Mouse (Mus musculus) embryonic facial prominence, embryonic 13.5 days (tissue): ENCODE results near the gene Ggnbp2. TPM values are rescaled to one million over a fixed set of nuclear protein-coding genes. Genes with fewer than 3 reads are reported as not detected.

Experiments used
- ATAC-seq: fragments of 200-750 bp; cut with Nextera tagmentation; 2 replicates; pipeline ENCODE4 v1.8.0; 2017; ENCODE audit warnings: low read depth; ENCODE audit not compliant: insufficient number of reproducible peaks, insufficient read depth, low FRiP score, low TSS enrichment
- H3K27ac ChIP-seq: fragments of 300-500 bp; sonication (generic); 2 replicates; pipeline ENCODE4 v1.5.1; 2015; ENCODE audit warnings: moderate library complexity, mild to moderate bottlenecking, inconsistent platforms
- H3K27me3 ChIP-seq: fragments of 300-500 bp; sonication (generic); 2 replicates; pipeline ENCODE4 v1.6.1; 2015; ENCODE audit warnings: mild to moderate bottlenecking, inconsistent platforms
- H3K36me3 ChIP-seq: fragments of 300-500 bp; sonication (generic); 2 replicates; pipeline ENCODE4 v1.6.1; 2015; ENCODE audit warnings: mild to moderate bottlenecking, inconsistent platforms
- H3K4me1 ChIP-seq: fragments of 300-500 bp; sonication (generic); 2 replicates; pipeline ENCODE4 v1.6.1; 2015; ENCODE audit warnings: inconsistent platforms
- H3K4me2 ChIP-seq: fragments of 300-500 bp; sonication (generic); 2 replicates; pipeline ENCODE4 v1.6.1; 2015; ENCODE audit warnings: moderate library complexity, mild to moderate bottlenecking, inconsistent platforms
- H3K4me3 ChIP-seq: fragments of 300-500 bp; sonication (generic); 2 replicates; pipeline ENCODE4 v1.5.1; 2015; ENCODE audit warnings: mild to moderate bottlenecking, inconsistent platforms
- H3K9ac ChIP-seq: fragments of 300-500 bp; sonication (generic); 2 replicates; pipeline ENCODE4 v1.6.1; 2015; ENCODE audit warnings: mild to moderate bottlenecking, inconsistent platforms
- H3K9me3 ChIP-seq: fragments of 300-500 bp; sonication (generic); 2 replicates; pipeline ENCODE4 v1.6.1; 2016; ENCODE audit warnings: inconsistent platforms
- WGBS: fragments of 180-500 bp; shearing (Covaris S2); methylation state at CpG from one replicate; pipeline ENCODE4 v1.1.7; 2015; ENCODE audit warnings: mixed read lengths; 5-methylcytosine and 5-hydroxymethylcytosine counted together
- polyA plus RNA-seq: library from polyadenylated mRNA; unstranded; fragments of >200 nt; fragmentation: Nextera tagmentation; extraction: Ambion mirVana; gene quantifications from 2 replicates; pipeline ENCODE4 v1.2.1, GENCODE M21; 2015

Gene Ggnbp2
- polyA plus RNA-seq, 1 experiment from 2014 or later, result 71.8 TPM

- Histone ChIP-seq H3K9ac (no peak overlapping the region), H3K4me2 (no peak overlapping the region), H3K4me3 (no peak overlapping the region), H3K9me3 (no peaks in the 10 kb centered on the region), H3K27ac (no peak overlapping the region), H3K4me1 (peaks cover 13% of the 10 kb centered on the region; the same call in 1 of the 2 replicates), H3K27me3 (no peaks in the 10 kb centered on the region), H3K36me3 (peaks cover 7% of the 10 kb centered on the region)
- ATAC-seq, result no peak
- 88% methylated on average over 9 of the region's 9 CpGs for WGBS
These were observed 49.4 kb downstream of the Ggnbp2 start for GRCm38 (mm10) chr11:84821131-84821770.

- Histone ChIP-seq H3K4me1 (peaks cover 9% of the 10 kb centered on the region; the same call in 1 of the 2 replicates), H3K4me3 (peak within 1 kb of the TSS; percentile 75), H3K9ac (peak within 1 kb of the TSS; percentile 83), H3K27me3 (no peaks in the 10 kb centered on the region), H3K36me3 (peaks cover 7% of the 10 kb centered on the region), H3K27ac (peak within 1 kb of the TSS; percentile 80), H3K9me3 (no peaks in the 10 kb centered on the region), H3K4me2 (peak within 1 kb of the TSS; percentile 100)
- ATAC-seq, result peak; percentile 74; the same call in 1 of the 2 replicates
- under 1% methylated on average over 55 of the region's 55 CpGs for WGBS
These were observed 51.5 kb downstream of the Ggnbp2 start, which contains the start of gene Mrm1 for GRCm38 (mm10) chr11:84818961-84819692. TSS of gene Mrm1 (minus strand) at chr11:84819515.

GRCm38 (mm10) chr11:84818085-84818960 lies 52.3 kb downstream of the Ggnbp2 start:
- Histone ChIP-seq H3K9ac (peak overlapping the region; percentile 83), H3K4me3 (peak overlapping the region; percentile 75), H3K36me3 (peaks cover 7% of the 10 kb centered on the region), H3K27ac (peak overlapping the region; percentile 80), H3K4me1 (peaks cover 9% of the 10 kb centered on the region; the same call in 1 of the 2 replicates), H3K4me2 (peak overlapping the region; percentile 100), H3K27me3 (no peaks in the 10 kb centered on the region), H3K9me3 (no peaks in the 10 kb centered on the region)
- under 1% methylated on average over 39 of the region's 39 CpGs for WGBS
- ATAC-seq, result 0 out of 2 replicates have a peak, but pooled peaks have one; percentile 34

DNA sequence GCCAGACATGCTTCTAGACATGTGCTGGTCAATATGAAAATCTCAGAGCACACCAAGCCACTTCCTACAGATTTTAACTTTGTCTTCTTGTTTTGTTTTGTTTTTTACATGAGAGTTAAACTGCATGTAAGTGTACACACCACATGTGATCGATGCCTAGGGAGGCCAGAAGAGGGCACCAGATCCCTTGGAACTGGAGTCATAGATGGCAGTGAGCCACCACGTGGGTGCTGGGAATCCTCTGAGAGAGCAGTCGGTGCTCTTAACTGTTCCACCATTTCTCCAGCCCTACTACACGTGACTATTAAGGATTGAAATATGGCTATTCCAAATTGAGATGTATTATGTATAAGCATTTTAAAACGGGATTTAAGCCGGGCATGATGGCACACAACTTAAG lies 53.3 kb downstream of the Ggnbp2 start:
- Histone ChIP-seq H3K36me3 (peaks cover 11% of the 10 kb centered on the region), H3K4me1 (peaks cover 9% of the 10 kb centered on the region; the same call in 1 of the 2 replicates), H3K4me2 (no peak overlapping the region), H3K9ac (no peak overlapping the region), H3K9me3 (no peaks in the 10 kb centered on the region), H3K4me3 (no peak overlapping the region), H3K27me3 (no peaks in the 10 kb centered on the region), H3K27ac (no peak overlapping the region)
- ATAC-seq, result no peak
- WGBS, result 80% methylated on average over 6 of the region's 6 CpGs

DNA sequence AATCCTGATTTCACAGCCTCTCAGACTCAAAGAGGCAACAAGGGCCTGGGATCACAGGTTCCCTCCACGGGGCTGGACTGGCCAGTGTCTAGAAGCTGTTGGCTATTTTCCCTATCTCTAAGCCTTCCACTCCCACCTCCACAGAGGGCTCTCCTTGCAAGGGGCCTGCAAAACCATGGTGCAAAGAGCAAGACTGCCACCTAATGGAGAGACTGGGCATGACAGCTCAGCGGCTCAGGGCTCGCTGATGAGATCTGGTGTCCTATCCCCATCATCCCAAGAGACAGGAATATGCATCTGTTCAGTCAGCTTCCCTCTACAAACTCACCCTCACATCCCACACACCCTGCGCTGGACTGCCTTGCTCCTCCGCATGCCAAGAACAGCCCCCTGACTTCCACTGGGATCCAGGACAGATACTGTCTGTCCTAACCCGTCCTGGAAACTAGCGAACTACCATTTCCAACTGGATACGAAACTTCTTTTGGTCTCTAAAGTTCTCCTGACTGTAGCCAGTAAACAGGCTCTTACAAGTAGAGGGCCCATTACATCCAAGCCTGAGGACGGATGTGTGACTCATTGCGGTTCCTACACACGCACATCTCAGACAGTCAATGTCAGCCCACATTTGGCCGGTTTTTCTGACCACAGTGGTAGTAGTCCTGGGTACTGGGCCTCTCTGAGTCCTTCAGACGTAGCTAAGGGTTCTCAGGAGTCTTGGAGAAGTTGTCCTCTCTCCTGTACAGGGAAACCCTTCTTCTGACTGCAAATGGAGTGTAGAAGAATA lies 56.7 kb downstream of the Ggnbp2 start:
- no peak overlapping the region for H3K4me3 ChIP-seq
- ATAC-seq, result no peak
- 50% methylated on average over 13 of the region's 13 CpGs for WGBS

DNA sequence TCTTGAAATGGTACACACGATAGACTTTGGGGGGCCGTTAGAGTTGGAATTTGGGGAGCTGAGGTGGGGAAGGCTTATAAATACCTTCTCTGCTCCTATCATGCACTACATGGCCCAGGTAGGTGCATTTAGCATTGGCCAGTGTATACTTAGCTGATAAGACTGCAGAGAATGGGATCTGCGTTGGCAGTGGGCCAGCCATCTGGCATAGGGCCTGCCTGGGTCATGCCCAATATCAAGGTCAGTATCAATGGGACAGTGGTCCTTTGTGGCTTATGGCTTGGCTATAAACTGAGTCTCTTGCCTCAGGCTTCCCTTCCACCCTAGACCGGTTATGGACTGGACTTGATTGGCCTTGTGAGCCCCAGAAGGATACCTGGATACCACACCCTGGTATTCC lies 66.2 kb downstream of the Ggnbp2 start:
- Histone ChIP-seq H3K4me1 (no peaks in the 10 kb centered on the region), H3K4me3 (no peak overlapping the region), H3K27ac (no peak overlapping the region), H3K27me3 (0 out of 2 replicates have a peak, but pooled peaks cover 4% of the 10 kb centered on the region), H3K4me2 (no peak overlapping the region), H3K9ac (no peak overlapping the region), H3K9me3 (no peaks in the 10 kb centered on the region), H3K36me3 (no peaks in the 10 kb centered on the region)
- no peak for ATAC-seq
- WGBS, result 93% methylated on average over 4 of the region's 4 CpGs

More for the DNA sequence above, 56.7 kb downstream of the Ggnbp2 start:
- Histone ChIP-seq H3K9me3 (no peaks in the 10 kb centered on the region), H3K36me3 (peaks cover 8% of the 10 kb centered on the region; the same call in 1 of the 2 replicates), H3K4me1 (peaks cover 9% of the 10 kb centered on the region; the same call in 1 of the 2 replicates), H3K4me2 (no peak overlapping the region), H3K9ac (peak overlapping the region; percentile 27; the same call in 1 of the 2 replicates), H3K27ac (no peak overlapping the region), H3K27me3 (no peaks in the 10 kb centered on the region)

DNA sequence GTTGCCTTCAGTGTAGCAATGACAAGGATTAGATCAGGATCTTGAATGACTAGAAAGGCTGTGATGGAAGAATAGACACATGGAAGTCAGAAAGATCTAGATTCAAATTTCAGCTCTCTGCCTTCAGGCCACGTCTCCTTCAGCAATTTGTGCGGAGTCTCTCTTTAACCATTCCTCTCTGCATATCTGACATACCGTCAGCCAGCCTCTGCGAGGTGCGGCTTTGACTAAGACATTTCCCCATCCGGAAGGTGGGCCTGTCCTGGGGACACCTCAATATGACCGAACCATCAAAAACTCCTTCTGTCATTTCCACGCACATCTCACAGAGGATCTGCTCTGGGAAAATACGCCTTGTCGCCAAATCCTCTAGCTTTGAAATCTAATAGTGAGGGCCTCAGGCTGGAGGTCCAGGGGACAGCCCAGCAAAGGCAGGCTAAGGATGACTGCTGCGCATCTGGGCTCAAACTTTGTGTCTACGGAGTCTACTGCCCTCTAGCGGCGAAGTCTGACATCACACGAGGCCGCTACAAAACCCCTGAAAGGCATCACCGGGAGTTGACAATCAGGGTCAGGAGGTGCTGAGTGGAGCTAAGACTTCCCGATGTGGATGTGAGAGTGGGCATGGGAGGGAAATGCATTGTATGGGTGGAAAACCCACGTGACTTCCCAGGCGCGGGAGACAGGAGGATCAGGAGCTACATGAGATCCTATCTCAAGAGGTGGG lies 72.8 kb downstream of the Ggnbp2 start:
- H3K4me2 ChIP-seq, result no peak overlapping the region
- WGBS, result 16% methylated on average over 21 of the region's 21 CpGs

DNA sequence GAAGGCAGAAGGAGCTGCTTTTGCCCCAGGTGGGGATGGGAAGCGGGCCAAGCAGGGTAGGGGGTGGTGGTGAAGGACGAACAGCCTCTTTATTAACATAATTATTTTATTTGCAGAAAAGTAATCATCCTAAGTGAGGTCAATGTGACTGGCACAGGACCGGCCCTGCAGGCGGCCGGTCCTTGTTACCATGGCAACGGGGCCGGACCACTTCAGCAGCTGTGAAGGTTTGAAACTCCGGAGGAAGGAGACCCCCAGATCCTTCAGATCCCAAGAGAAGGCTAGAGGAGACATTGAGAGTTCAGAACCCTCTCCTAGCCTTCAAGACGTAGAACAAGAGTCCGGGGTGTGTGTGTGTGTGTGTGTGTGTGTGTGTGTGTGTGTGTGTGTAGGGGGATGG lies 73.6 kb downstream of the Ggnbp2 start:
- Histone ChIP-seq H3K4me3 (no peak overlapping the region), H3K27me3 (peaks cover 15% of the 10 kb centered on the region), H3K36me3 (no peaks in the 10 kb centered on the region), H3K9me3 (no peaks in the 10 kb centered on the region), H3K27ac (no peak overlapping the region), H3K9ac (no peak overlapping the region), H3K4me2 (no peak overlapping the region), H3K4me1 (peaks cover 6% of the 10 kb centered on the region; the same call in 1 of the 2 replicates)
- WGBS, result 40% methylated on average over 10 of the region's 10 CpGs
- ATAC-seq, result no peak

More for the DNA sequence above, 72.8 kb downstream of the Ggnbp2 start:
- Histone ChIP-seq H3K36me3 (no peaks in the 10 kb centered on the region), H3K27ac (no peak overlapping the region), H3K4me3 (no peak overlapping the region), H3K4me1 (peaks cover 6% of the 10 kb centered on the region; the same call in 1 of the 2 replicates), H3K27me3 (peaks cover 15% of the 10 kb centered on the region), H3K9ac (no peak overlapping the region), H3K9me3 (no peaks in the 10 kb centered on the region)
- no peak for ATAC-seq

DNA sequence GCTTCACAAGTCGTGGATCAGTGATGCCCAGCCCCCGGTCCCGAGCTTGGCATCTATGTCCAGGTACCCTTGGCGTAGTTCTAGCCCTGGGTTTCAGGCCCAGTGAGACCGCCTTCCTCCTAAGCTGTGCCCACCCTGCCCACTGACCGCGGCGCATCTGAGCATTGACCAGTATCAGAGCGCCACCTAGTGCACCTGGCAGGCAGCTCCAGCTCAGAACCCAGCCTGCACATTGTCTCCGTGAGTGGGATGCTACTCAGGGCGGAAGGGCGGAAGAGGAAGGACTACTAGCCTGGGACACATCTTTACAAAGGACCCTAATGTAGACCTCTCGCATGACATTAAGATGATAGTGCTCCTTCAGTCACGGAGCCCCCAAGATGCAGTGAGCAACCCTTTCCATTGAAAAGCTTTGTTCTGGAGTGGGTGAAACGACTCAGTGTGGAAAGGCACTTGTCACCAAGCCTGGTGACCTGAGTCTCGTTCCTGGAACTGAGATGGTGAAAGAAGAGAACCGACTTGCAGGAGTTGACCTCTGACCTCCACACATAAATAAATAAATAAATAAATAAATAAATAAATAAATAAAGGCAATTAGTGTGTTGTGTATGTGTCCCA lies 76.0 kb downstream of the Ggnbp2 start:
- Histone ChIP-seq H3K4me2 (peak overlapping the region; percentile 56), H3K9ac (peak overlapping the region; percentile 58; the same call in 1 of the 2 replicates), H3K4me3 (peak overlapping the region; percentile 16), H3K36me3 (no peaks in the 10 kb centered on the region), H3K27ac (no peak overlapping the region), H3K27me3 (peaks cover 23% of the 10 kb centered on the region), H3K4me1 (peaks cover 6% of the 10 kb centered on the region; the same call in 1 of the 2 replicates), H3K9me3 (no peaks in the 10 kb centered on the region)
- ATAC-seq, result no peak
- WGBS, result 10% methylated on average over 17 of the region's 17 CpGs

DNA sequence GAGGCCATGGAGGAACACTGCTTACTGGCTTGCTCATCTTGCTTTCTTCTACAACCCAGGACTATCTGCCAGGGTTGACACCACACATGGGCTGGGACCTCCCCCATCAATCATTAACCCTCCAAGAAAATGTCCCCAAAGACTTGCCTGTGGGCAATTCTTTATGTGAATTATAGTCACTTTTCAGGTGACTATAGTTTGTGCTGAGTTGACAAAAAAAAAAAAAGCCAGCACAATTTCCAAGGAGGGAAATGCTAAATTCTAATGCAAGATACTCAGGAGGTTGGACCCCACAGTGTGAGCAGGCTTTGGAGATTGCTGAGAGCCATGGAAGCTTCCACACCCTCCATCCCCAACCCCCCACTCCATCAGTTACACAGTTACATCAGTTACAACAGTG lies 77.1 kb downstream of the Ggnbp2 start:
- H3K27ac ChIP-seq, result no peak overlapping the region
- H3K27me3 ChIP-seq, result peaks cover 26% of the 10 kb centered on the region
- no peaks in the 10 kb centered on the region for H3K9me3 ChIP-seq
- no peak overlapping the region for H3K4me2 ChIP-seq
- H3K9ac ChIP-seq, result no peak overlapping the region
- no peak overlapping the region for H3K4me3 ChIP-seq
- no peak for ATAC-seq
- H3K4me1 ChIP-seq, result peaks cover 6% of the 10 kb centered on the region; the same call in 1 of the 2 replicates
- H3K36me3 ChIP-seq, result no peaks in the 10 kb centered on the region
